Mouse (Mus musculus): ENCODE results near the gene Dcbld2.

DNA sequence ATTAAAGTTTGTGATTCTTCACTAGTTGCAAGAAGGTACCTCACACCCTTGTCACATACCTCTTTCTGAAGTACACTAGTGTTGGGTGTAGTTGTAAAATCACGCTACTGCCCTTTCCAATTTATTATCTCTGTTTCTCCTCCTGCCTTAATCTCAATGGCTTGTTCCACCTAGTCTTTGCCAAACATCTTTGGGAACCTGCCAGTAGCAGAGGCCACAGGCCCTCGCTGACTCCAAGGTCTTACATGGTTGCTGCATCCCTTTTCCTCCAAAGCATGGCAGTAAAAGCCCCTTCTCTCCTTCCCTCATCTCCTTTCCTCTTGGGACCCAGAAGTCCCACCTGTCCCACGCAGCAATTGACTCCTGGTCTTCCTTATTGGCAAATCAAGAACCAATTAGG is 9.6 kb upstream of the Dcbld2 start:
- TF ChIP-seq CTCF (IDR thresholded peaks at IDR 0.05; ENCODE audit: borderline replicate concordance, insufficient read depth, low read length) (no peak), POLR2A (IDR thresholded peaks at IDR 0.05; ENCODE audit: low read depth, low read length) (no peak)

Data from embryonic fibroblast, embryonic 13.5 days (primary cell).